Mouse (Mus musculus) lung, embryonic 14.5 days (tissue): ENCODE measurements around the gene Pafah1b2. TPM values are rescaled to one million over a fixed set of nuclear protein-coding genes. Genes with fewer than 3 reads are reported as not detected.

ENCODE experiments used
- ATAC-seq: fragments of 200-750 bp; cut with Nextera tagmentation; 2 replicates; pipeline ENCODE4 v1.8.0; 2017; ENCODE audit warnings: mild to moderate bottlenecking, moderate TSS enrichment, moderate library complexity; ENCODE audit not compliant: insufficient read depth
- DNase-seq: peaks from one replicate; pipeline ENCODE4 v3.0.0-alpha.2; 2015
- H3K27ac ChIP-seq: fragments of 300-500 bp; sonication (generic); 2 replicates; pipeline ENCODE4 v1.5.1; 2014; ENCODE audit warnings: low read depth, mild to moderate bottlenecking, moderate library complexity
- H3K27me3 ChIP-seq: fragments of 300-500 bp; sonication (generic); 2 replicates; pipeline ENCODE4 v1.6.1; 2014; ENCODE audit warnings: low read length, control low read depth; ENCODE audit not compliant: insufficient read depth
- H3K36me3 ChIP-seq: fragments of 300-500 bp; sonication (generic); 2 replicates; pipeline ENCODE4 v1.6.1; 2014; ENCODE audit warnings: control low read depth; ENCODE audit not compliant: insufficient read depth
- H3K4me1 ChIP-seq: fragments of 300-500 bp; sonication (generic); 2 replicates; pipeline ENCODE4 v1.6.1; 2014; ENCODE audit warnings: antibody characterized with exemption, control low read depth; ENCODE audit not compliant: insufficient read depth
- H3K4me2 ChIP-seq: fragments of 300-500 bp; sonication (generic); 2 replicates; pipeline ENCODE4 v1.6.1; 2014; ENCODE audit warnings: mild to moderate bottlenecking
- H3K4me3 ChIP-seq: fragments of 300-500 bp; sonication (generic); 2 replicates; pipeline ENCODE4 v1.5.1; 2014; ENCODE audit warnings: low read depth, low read length
- H3K9ac ChIP-seq: fragments of 300-500 bp; sonication (generic); 2 replicates; pipeline ENCODE4 v1.6.1; 2014
- H3K9me3 ChIP-seq: fragments of 300-500 bp; sonication (generic); 2 replicates; pipeline ENCODE4 v1.6.1; 2016; ENCODE audit warnings: low read depth, low read length, control low read depth
- CTCF ChIP-seq: IDR thresholded peaks from 2 replicates; pipeline ENCODE4 v1.5.1; 2016; ENCODE audit warnings: antibody characterized with exemption, low read depth
- WGBS: fragments of 180-500 bp; shearing (Covaris S2); extraction: QIAGEN DNeasy Blood & Tissue Kit; methylation state at CpG from one replicate; pipeline ENCODE4 v1.1.7; 2014; 5-methylcytosine and 5-hydroxymethylcytosine counted together
- polyA plus RNA-seq: library from polyadenylated mRNA; unstranded; fragments of >200 nt; fragmentation: Nextera tagmentation; extraction: Ambion mirVana; gene quantifications from 2 replicates; pipeline ENCODE4 v1.2.1, GENCODE M21; 2014

The Pafah1b2 gene
- polyA plus RNA-seq, 1 experiment from 2014 or later, result 179 TPM

- Histone ChIP-seq H3K36me3 (no peaks in the 10 kb centered on the region; the same call in 1 of the 2 replicates), H3K27me3 (no peaks in the 10 kb centered on the region), H3K4me3 (no peak overlapping the region), H3K4me2 (peak overlapping the region; percentile 80), H3K9me3 (no peaks in the 10 kb centered on the region), H3K4me1 (peaks cover 25% of the 10 kb centered on the region), H3K27ac (peak overlapping the region; percentile 71), H3K9ac (0 out of 2 replicates have a peak overlapping the region, but pooled peaks have one; percentile 0)
- WGBS, result 13% methylated on average over 8 of the region's 8 CpGs
- TF ChIP-seq CTCF, result no peak
- ATAC-seq (no peak), DNase-seq (peak; percentile 77)
Observed at GRCm38 (mm10) chr9:46015081-46015551, 2.6 kb upstream of the Pafah1b2 start.

DNA sequence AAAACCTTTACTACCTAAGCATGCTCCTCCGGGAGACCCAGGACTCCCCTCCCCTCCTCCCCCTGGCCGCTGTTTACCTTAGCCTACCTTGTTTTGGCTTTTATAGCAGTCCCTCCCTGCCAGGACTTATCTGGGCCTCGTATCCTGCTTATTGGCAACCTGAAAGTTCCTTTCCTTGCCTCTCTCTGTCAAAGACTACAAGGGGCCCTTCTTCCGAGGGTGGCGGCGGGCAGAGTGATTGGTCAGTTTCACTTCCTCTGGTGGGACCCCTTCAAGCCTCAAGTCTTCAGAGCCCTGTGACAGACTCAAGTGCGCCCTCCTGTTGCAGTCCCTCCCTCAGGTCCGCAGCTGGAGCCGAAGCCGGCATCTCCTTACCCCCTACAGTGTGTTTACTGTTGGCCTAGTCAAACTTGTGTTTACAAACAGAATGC is 1.8 kb upstream of the Pafah1b2 start:
- Histone ChIP-seq H3K9me3 (no peaks in the 10 kb centered on the region), H3K9ac (peak overlapping the region; percentile 98), H3K4me2 (peak overlapping the region; percentile 80), H3K4me3 (peak overlapping the region; percentile 96), H3K27me3 (no peaks in the 10 kb centered on the region), H3K27ac (peak overlapping the region; percentile 94), H3K36me3 (no peaks in the 10 kb centered on the region; the same call in 1 of the 2 replicates), H3K4me1 (peaks cover 25% of the 10 kb centered on the region)
- DNase-seq (peak; percentile 78), ATAC-seq (no peak)
- peak; percentile 54 for TF ChIP-seq CTCF
- 1% methylated on average over 10 of the region's 10 CpGs for WGBS

- Histone ChIP-seq H3K4me3 (peak overlapping the region; percentile 96), H3K4me1 (peaks cover 25% of the 10 kb centered on the region), H3K9me3 (no peaks in the 10 kb centered on the region), H3K36me3 (no peaks in the 10 kb centered on the region), H3K27me3 (no peaks in the 10 kb centered on the region), H3K27ac (peak overlapping the region; percentile 94), H3K4me2 (peak overlapping the region; percentile 80), H3K9ac (peak overlapping the region; percentile 98)
- 0% methylated on average over 5 of the region's 5 CpGs for WGBS
- TF ChIP-seq CTCF, result no peak
- ATAC-seq (no peak), DNase-seq (no peak)
Observed at GRCm38 (mm10) chr9:46013616-46014015, 1.1 kb upstream of the Pafah1b2 start.

DNA sequence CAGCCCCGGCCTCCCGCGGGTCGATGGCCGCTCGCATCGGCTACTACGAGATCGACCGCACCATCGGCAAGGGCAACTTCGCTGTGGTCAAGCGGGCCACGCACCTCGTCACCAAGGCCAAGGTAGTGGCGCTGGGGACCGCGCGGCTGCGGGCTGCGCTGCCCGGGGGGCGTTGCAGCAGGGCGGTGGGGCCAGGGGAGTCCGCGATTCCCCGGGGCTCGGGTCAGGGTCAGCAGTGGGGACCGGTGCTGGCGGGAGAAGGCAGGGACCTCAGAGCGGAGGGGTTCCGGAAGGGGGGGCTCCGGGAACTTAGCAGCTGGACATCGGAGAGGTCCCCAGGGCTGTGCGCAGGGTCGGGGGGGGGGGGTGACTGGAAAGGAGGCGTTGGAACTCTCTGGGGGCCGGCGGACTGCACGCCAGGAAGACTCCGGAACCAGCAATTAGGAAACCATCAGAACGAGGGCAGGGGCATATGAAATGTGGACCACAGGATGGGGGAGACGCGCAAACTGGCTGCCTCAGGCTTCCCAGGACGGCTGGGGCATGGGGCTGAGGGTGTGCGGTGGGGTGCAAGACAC is 608 bp upstream of the Pafah1b2 start:
- under 1% methylated on average over 46 of the region's 46 CpGs for WGBS
- peak; percentile 62 for DNase-seq
- Histone ChIP-seq H3K27ac (peak overlapping the region; percentile 94), H3K36me3 (no peaks in the 10 kb centered on the region), H3K4me1 (peaks cover 25% of the 10 kb centered on the region), H3K4me3 (peak overlapping the region; percentile 96), H3K9me3 (no peaks in the 10 kb centered on the region), H3K9ac (peak overlapping the region; percentile 98), H3K4me2 (peak overlapping the region; percentile 80), H3K27me3 (no peaks in the 10 kb centered on the region)
- TF ChIP-seq CTCF, result no peak
- peak; percentile 62 for ATAC-seq

DNA sequence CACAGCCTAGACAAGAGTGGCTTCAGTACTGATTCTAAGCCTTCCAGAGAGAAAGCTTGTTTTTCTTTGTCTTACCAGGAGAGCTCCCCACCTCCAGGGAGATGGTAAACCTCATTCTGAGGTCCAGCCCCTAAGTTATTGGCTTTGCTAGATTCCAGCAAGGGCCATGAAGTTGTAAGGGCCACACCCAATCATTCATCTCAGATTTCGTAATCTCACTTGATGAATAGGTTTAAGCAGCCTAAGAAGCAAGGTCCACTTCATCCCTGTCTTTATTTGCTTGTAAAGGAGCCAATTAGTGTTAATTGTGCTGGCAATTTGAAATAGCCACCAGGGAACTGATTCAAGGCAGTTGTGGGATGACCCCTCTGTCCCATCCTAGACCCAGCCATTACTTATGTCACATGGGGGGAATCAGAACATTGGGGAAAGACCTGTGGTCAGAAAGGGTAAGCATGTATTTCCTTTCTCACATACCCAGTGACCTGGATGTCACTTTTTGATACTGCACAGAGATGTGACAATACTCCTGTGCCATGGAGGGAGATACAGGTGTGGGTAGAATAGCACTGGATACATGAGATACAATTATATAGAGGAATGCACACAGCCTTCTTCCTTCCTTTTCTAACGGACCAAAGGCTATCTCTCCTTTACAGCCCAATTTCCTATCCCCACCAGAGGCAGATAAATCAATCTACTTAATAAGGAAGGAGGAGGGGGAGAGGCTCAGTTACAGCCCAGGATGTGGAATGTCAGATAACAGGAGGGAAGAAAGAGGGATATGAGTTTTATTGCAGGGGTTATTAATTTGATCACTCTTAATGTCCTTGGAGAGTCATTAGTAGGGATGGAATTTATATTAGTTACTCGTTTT is 1.2 kb downstream of the Pafah1b2 start:
- no peak overlapping the region for H3K27ac ChIP-seq

GRCm38 (mm10) chr9:46009669-46009983 is 2.9 kb downstream of the Pafah1b2 start:
- Histone ChIP-seq H3K9me3 (no peaks in the 10 kb centered on the region), H3K27me3 (no peaks in the 10 kb centered on the region), H3K36me3 (no peaks in the 10 kb centered on the region), H3K4me1 (peaks cover 9% of the 10 kb centered on the region; the same call in 1 of the 2 replicates), H3K4me3 (no peak overlapping the region), H3K9ac (no peak overlapping the region), H3K4me2 (no peak overlapping the region), H3K27ac (no peak overlapping the region)
- TF ChIP-seq CTCF, result no peak
- no peak for DNase-seq
- ATAC-seq, result no peak
- 76% methylated on average over 1 of the region's 1 CpGs for WGBS

More for the DNA sequence above, 1.2 kb downstream of the Pafah1b2 start:
- no peak for ATAC-seq
- H3K27me3 ChIP-seq, result no peaks in the 10 kb centered on the region
- no peak overlapping the region for H3K4me3 ChIP-seq
- H3K4me1 ChIP-seq, result peaks cover 23% of the 10 kb centered on the region
- WGBS, result 38% methylated on average over 3 of the region's 3 CpGs
- no peaks in the 10 kb centered on the region for H3K36me3 ChIP-seq
- no peaks in the 10 kb centered on the region for H3K9me3 ChIP-seq
- peak overlapping the region; percentile 80 for H3K4me2 ChIP-seq
- no peak for TF ChIP-seq CTCF
- no peak overlapping the region for H3K9ac ChIP-seq
- no peak for DNase-seq
